Mouse (Mus musculus): ENCODE measurements around the gene Lhfp.

Lhfp gene

GRCm38 (mm10) chr3:53041411-53042239 is at the start of gene Lhfp:
Gene Lhfp (plus strand): TSS chr3:53041528.
- peak; percentile 78 to 83 for DNase-seq

- no peak for DNase-seq
Measured at GRCm38 (mm10) chr3:52993296-52993695, 48.0 kb upstream of the Lhfp start.

DNA sequence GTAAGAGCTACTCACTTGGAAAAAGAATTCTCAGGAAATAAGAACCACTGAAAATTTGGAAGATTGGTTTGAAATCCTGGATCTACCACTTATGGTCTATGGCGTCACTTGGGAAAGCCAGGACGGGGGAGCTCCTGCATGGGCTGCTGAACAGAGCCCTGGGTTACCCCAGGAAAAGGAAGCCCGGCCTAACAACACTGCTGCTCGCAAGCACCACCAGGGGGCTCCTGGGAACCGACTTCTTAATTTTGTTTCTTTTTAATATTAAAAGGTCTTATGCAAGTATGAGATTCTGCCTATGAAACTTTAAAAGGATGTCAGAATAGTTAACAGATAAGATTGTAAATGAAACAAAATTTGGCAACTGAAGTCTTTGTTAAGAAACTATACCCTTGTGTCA is 46.7 kb upstream of the Lhfp start:
- no peak for DNase-seq

DNA sequence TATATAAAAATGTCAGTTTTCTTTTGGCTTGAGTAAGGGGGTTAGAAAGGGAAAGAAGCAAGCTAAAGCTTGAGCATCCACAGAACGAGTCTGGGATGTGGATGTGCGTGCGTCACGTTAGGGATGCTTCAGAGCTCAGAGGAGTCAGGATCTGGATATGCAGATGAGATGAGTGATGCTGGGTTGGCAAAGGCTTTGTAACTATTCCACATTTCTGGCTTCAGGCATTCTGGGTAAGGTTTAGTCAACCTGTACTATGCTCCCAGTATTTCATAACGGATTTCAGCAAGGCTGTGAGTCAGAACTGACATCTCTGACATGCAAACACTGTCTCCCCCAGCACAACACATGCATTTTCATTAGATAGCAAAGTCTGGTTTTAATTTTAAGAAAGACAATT is 44.7 kb upstream of the Lhfp start:
- DNase-seq, result no peak

GRCm38 (mm10) chr3:52997381-52997780 is 43.9 kb upstream of the Lhfp start:
- DNase-seq, result no peak

DNA sequence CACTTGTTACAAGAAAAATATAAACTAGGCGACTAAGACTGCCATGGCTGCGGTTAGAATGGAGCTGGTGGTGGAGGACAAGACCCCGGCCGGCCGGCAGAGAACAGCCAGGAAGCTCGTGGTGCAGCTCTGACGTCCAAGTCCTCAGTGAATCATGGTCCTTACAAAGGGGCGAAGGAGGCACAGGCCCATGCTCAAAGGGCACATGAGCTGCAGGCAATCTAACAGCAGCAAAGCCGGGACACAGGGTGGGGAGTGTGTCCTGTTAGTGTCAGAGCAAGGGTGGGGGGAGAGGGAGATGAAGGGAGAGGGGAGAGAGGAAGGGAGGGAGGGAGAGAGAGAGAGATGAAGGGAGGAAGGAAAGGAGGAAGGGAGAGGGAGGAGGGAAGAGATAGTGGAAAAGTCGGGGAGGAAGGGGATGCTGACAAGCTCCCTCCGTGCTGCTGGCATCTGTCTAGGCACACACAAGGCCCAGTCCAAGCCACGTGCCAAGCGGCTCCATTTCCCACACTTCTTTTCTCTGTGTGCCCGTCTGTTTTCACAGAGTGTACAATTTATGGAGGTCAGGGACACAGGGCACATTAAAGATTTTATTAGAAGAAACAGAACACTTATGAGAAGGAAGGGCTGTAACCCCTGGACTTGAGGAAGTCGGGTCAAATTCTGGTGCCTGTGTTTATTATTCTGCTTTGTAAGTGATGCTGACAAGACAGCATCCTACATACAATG is 42.1 kb upstream of the Lhfp start:
- no peak for DNase-seq

DNA sequence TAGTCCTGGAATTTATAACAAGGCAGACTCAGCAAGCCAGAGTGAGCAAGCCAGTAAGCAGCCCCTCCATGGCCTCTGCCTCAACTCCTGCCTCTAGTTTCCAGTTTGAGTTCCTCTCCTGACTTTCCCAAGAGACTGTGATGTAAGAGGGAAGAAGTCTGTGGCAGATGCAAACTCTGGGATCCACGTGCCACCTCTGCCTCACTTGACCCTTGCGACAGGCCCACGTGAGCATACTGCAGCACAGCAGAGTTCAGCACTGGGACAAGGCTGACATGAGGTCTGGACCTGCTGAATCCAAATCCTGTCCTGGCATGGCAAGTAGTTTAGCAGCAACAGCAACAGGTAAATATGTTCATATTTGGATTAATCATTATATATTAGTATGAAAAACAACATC is 41.3 kb upstream of the Lhfp start:
- DNase-seq, result no peak

DNA sequence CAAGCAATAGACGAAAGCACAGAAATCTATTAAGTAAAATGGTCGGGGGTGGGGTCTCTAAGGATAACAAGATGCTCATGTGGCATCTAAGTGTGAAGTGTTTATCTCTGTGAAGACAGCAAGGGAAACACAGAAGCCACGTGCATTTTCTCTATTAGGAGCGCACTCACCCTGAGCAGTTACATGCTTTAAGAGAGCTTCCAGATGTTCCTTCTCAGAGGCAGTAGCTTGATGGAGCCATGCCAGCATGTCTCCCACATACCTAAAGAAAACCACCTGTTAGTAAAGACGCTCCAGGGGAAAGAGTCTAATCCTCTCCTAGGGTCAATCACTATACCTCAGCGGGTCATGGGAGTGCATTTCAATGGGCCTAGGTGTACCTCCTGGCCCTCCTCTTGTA is 39.3 kb upstream of the Lhfp start:
- DNase-seq, result no peak

- DNase-seq, result no peak
Measured at GRCm38 (mm10) chr3:53004406-53005114, 36.8 kb upstream of the Lhfp start.

GRCm38 (mm10) chr3:53007411-53007810 is 33.9 kb upstream of the Lhfp start:
- DNase-seq, result no peak

GRCm38 (mm10) chr3:53016436-53017340 is 24.6 kb upstream of the Lhfp start, which contains the start of gene Cog6:
Gene Cog6 (minus strand): TSS chr3:53017237.
- DNase-seq, result peak; percentile 75 to 86

GRCm38 (mm10) chr3:53027333-53027732 is 14.0 kb upstream of the Lhfp start:
- no peak for DNase-seq

DNA sequence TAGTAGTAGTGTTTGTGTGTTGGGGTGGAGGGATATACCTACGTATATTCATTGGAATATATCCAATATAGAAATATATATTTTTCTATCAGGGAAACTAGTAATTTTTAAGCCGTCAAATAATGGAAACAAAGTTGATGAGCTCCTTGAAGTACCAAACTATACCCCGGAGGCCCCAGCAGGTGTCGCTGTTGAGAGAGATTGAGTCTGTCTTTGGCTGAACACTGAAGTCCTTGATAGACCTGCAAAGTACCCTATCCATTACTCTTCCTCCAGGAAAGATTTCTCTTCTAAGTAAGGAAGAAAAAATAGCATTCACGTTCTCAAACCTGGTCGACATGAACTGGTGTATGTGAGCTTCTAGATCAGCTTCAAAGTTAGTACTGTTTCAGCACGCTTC is 12.3 kb upstream of the Lhfp start:
- peak; percentile 77 to 88 for DNase-seq

GRCm38 (mm10) chr3:53031586-53031985 is 9.7 kb upstream of the Lhfp start:
- no peak for DNase-seq

DNA sequence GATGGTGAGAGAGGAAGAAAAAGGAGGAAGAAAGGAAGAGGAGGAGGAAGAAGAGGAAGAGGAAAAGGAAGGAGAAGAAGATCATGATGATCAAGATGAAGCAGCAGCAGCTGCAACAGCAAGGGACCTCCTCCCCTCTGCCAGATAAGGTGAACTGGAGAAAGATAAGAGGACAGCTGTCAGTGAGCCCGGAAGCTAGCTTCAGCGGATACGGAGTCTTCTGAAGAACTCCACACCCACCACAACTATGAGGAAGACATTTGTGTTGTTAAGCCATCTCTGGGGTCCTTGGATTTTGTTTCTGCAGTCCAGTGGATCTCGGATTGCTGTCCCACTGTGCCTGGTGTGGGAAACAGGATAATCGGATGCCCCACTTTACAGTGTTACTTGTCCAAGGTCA is 8.9 kb upstream of the Lhfp start:
- no peak for DNase-seq

DNA sequence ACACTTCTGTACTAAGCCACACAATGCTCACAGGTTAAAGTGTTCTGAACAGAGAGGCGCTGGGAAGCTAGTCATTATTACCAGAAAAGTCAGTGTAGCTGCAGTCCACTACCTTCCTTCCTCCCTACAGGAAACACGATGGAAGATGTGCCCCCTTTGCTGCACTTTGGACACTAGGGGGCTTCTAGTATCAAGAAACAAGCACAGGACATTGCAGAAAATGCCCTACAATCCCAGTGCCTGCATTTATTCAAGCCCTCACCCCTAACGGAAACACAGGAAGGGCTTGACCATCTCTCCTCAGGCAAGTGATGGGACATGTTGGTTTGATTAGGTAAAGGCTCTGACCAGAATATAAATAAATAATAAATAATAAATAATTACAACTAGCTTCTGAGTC is 7.9 kb upstream of the Lhfp start:
- DNase-seq, result peak in 1 of 2 experiments; percentile 40

DNA sequence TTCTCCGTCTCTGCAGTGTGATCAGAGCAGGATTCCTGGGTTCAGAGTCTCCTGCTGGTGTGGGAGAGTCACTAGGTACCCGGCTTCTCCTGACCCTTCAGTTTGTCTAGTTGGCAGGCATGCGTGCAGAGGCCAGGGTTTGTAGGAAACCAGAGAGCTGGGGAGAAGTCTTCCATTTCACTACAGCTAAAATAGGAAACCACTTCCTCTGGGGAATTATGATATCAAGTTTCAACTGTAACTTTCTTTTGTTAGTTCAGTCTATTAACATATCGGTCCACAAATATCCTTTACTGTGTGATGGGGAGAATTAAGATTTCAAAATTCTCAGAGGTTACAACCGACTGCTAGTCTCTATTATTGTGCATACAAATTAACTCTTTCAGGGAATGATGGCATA is 5.3 kb upstream of the Lhfp start:
- DNase-seq, result no peak

GRCm38 (mm10) chr3:53036941-53037340 is 4.4 kb upstream of the Lhfp start:
- DNase-seq, result no peak

DNA sequence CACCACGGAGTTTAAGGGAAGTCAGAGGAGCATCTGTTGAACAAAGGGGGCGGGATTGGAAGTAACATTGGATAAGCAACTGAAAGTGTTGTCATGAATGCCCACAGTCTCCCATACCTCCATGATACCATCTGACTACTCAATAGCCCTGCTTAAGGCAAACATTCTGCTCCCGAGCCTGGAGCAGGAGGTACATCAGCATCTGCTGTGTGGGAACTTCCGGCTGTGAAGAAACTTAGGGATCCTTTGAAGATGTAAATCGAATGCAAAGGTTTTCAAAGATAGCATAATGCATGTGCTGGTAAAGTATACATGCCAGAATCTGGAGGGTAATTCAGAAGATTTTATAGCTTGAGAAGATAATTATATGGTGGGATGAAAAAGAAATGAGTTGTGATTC is 2.4 kb upstream of the Lhfp start:
- no peak for DNase-seq

DNA sequence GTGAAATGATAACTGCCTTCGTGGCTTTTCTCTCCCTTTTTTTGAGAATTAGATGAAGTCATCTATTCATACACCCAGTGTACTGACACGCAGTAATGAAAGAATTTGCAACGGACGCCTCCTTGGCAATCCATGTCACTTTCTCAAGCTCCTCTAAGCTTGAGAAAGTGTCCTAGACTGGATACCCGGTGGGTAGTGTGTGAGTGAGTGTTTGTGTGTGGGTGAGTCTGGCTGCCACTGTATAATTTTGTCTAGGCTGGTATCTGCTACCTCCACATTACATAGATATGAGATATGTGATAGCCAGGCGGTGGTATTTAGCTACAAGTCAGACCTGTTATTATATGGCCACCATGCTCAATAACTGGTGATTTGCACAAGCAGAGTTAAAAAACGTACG is 1.6 kb upstream of the Lhfp start:
- no peak for DNase-seq

DNA sequence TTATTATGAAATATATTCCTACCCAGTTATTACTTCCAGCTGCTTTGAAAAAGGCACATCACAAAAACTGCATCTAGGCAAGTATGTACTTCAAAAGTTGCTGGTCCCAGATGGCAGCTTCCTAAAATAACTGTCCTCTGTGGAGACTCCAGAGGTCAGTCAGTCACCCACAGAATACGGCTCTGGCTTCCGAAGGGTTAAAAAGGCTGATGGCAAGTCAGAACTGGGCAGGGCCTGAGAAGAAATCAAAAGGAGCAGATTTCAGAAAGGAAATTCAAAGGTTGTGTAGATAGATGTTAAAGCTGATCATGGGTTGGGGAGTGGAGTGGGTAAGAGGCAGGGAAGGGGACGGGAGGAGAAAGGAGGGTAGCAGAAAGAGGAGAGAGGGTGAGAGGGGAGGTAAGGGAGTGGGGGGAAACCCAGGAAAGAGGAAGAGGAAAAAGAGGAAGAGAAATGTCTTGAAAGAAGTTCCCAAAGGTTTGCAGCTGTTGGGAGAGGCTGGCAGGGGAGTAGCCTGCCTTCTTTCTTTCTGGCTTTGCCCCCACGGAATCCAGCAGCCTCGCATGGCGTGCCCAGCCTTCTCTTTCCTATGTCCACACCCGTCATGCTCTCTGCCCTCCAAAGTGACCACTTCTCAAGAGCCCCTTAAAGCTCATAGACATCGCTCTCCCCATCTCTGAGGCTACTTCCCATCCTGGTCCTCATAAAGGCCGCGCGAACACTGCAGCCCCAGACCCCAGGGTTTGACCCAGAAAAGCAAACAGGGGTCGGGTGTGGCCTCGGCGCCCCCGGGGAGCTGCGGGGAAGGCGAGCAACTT is 526 bp upstream of the Lhfp start:
- DNase-seq, result no peak

- peak in 1 of 2 experiments; percentile 64 for DNase-seq
Measured at GRCm38 (mm10) chr3:53042240-53042567, 876 bp downstream of the Lhfp start.
